Mouse (Mus musculus): ENCODE data around the gene Smchd1.

DNA sequence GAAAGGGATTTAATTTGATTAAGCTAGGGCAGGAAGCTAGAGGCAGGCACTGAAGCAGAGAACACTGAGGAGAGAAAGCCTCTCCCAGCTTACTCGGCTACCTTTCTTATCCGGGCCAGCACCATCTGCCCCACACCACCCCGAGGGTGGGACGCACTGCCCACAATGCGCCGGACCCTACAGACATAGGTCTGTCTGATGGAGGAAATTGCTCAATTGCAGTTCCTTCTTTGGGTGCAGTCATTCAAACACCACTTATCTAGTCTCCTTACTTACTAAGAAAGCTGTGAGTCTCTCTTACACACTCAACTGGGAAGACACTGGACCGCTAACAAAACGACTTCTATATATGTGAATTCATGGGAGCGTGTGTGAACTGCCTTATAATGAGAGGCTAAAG is 137.6 kb downstream of the Smchd1 start:
- no peak for TF ChIP-seq GATA1 (IDR thresholded peaks at IDR 0.05; ENCODE audit: borderline replicate concordance, low read length)
- TF ChIP-seq FLI1 (IDR thresholded peaks at IDR 0.05; ENCODE audit: low read length) = no peak
